In the genomic region with DNA sequence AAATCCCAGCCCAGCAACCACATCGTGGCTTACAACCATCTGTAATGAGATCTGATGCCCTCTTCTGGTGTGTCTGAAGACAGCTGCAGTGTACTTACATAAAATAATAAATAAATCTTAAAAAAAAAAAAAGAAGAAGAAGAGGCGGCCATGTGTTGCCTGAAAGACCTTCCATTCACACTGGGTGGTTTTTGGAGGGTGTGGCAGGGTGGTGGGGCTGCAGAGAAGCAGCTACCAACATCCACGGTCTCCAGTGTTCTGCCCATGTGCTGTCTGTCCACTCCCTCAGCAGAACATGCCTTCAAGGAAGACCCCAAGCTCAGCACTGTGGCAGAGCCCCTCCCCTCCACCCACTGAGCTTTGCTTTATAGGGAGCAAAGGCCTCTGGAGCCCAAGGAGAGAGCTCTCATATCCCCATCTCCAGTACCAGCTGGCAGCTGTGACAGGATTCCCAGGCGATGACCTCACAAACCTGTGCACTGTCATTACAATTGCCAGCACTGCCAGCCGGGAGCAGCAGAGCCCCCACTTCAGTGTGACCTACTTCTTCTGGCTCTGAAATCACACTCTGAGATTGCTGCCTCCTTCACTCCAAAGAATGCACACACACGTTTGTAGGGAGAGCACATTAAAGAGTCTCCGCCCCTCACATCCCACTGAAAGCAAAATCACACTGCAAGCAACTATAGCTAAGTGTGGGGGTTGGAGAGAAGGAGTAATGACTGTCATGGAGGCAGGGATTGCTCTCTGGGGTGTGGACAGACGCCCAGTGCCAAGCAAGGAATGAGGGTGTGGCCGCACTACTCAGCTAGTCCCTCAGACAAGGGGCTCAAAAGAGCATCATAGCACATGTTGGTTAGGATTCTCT, we compare ENCODE assay signal across 7 mouse cellular contexts.
DNase-seq lines count a peak whose midpoint lies in the region; ATAC-seq and TF ChIP-seq lines count a peak whose summit lies in the region.

No protein-coding gene starts in this region.

- intact Hi-C loops in heart, postnatal 14 days (cut with DNase I), result loop anchor here (5.0 kb wide), 1 partner anchor 54 kb away; no protein-coding TSS in a partner anchor

- H3K4me3 ChIP-seq in lung, embryonic 15.5 days, result no peak overlapping the region
- H3K4me3 ChIP-seq in lung, adult 2 months (replicated peaks; ENCODE audit: extremely low read depth, low read depth, low read length), result no peak overlapping the region
- no peak overlapping the region for H3K4me3 ChIP-seq in midbrain, embryonic 10.5 days
- H3K4me3 ChIP-seq in stomach, postnatal 0 days (ENCODE audit: low read depth, low read length), result no peak overlapping the region
- H3K4me3 ChIP-seq in liver, embryonic 12.5 days, result no peak overlapping the region

- H3K4me2 ChIP-seq in lung, embryonic 15.5 days, result no peak overlapping the region
- no peak overlapping the region for H3K4me2 ChIP-seq in stomach, postnatal 0 days (replicated peaks; ENCODE audit: low read depth)
- H3K4me2 ChIP-seq in liver, embryonic 12.5 days, result no peak overlapping the region

- H3K9ac ChIP-seq in lung, embryonic 15.5 days, result no peak overlapping the region
- H3K9ac ChIP-seq in stomach, postnatal 0 days (ENCODE audit: low read length), result no peak overlapping the region
- no peak overlapping the region for H3K9ac ChIP-seq in liver, embryonic 12.5 days

- H3K27me3 ChIP-seq in lung, embryonic 15.5 days, result no peaks in the 10 kb centered on the region
- H3K27me3 ChIP-seq in midbrain, embryonic 10.5 days (ENCODE audit: low read depth, poor library complexity, severe bottlenecking), result no peaks in the 10 kb centered on the region
- H3K27me3 ChIP-seq in stomach, postnatal 0 days (ENCODE audit: control insufficient read depth, insufficient read depth, low read length), result no peaks in the 10 kb centered on the region
- H3K27me3 ChIP-seq in liver, embryonic 12.5 days (replicated peaks), result no peaks in the 10 kb centered on the region

- no peak for TF ChIP-seq EP300 in stomach, postnatal 0 days (optimal IDR thresholded peaks at IDR 0.05)

- ATAC-seq in lung, embryonic 15.5 days (ENCODE audit: borderline replicate concordance, extremely low read depth, low FRiP score, low TSS enrichment), result peak; percentile 31; the same call in 1 of the 2 replicates
- peak; percentile 55; the same call in 1 of the 2 replicates for ATAC-seq in stomach, postnatal 0 days (ENCODE audit: low FRiP score, low TSS enrichment)
- ATAC-seq in liver, embryonic 12.5 days, result no peak

- no peaks in the 10 kb centered on the region for H3K9me3 ChIP-seq in lung, embryonic 15.5 days
- H3K9me3 ChIP-seq in midbrain, embryonic 10.5 days (replicated peaks), result no peaks in the 10 kb centered on the region
- no peaks in the 10 kb centered on the region for H3K9me3 ChIP-seq in stomach, postnatal 0 days (ENCODE audit: control insufficient read depth, low read length)
- H3K9me3 ChIP-seq in liver, embryonic 12.5 days (replicated peaks), result no peaks in the 10 kb centered on the region

- peaks cover 6% of the 10 kb centered on the region; the same call in 1 of the 2 replicates for H3K4me1 ChIP-seq in lung, embryonic 15.5 days
- no peaks in the 10 kb centered on the region; the same call in none of the 2 replicates for H3K4me1 ChIP-seq in lung, adult 2 months (ENCODE audit: control insufficient read depth, insufficient read depth, low read length)
- H3K4me1 ChIP-seq in midbrain, embryonic 10.5 days, result peaks cover 12% of the 10 kb centered on the region
- no peaks in the 10 kb centered on the region for H3K4me1 ChIP-seq in stomach, postnatal 0 days (replicated peaks; ENCODE audit: control insufficient read depth, insufficient read depth)
- peaks cover 48% of the 10 kb centered on the region for H3K4me1 ChIP-seq in liver, embryonic 12.5 days

- 51% methylated on average over 9 of the region's 9 CpGs for WGBS in lung, embryonic 15.5 days
- 59% methylated on average over 9 of the region's 9 CpGs for WGBS in lung, adult 2 months
- 72% methylated on average over 9 of the region's 9 CpGs for WGBS in midbrain, embryonic 10.5 days
- 56% methylated on average over 9 of the region's 9 CpGs for WGBS in stomach, postnatal 0 days
- 65% methylated on average over 9 of the region's 9 CpGs for WGBS in liver, embryonic 12.5 days (ENCODE audit: insufficient replicate concordance)

- no peak overlapping the region for H3K27ac ChIP-seq in lung, embryonic 15.5 days
- H3K27ac ChIP-seq in midbrain, embryonic 10.5 days (replicated peaks), result peak overlapping the region; percentile 46; the same call in 1 of the 2 replicates
- H3K27ac ChIP-seq in stomach, postnatal 0 days (replicated peaks), result no peak overlapping the region
- no peak overlapping the region for H3K27ac ChIP-seq in liver, embryonic 12.5 days

- DNase-seq in lung, adult 2 months, result no peak
- DNase-seq in cerebellum, postnatal 10 days, result peak; percentile 75 to 79
- DNase-seq in heart, postnatal 14 days, result peak; percentile 20 to 44
- no peak for DNase-seq in midbrain, embryonic 10.5 days (ENCODE audit: low spot score)
- DNase-seq in stomach, postnatal 0 days (ENCODE audit: low spot score), result no peak

- TF ChIP-seq CTCF in lung, adult 2 months (IDR thresholded peaks at IDR 0.05; ENCODE audit: insufficient read depth, low read length), result no peak
- no peak for TF ChIP-seq CTCF in stomach, postnatal 0 days (IDR thresholded peaks at IDR 0.05; ENCODE audit: low read depth)

- no peaks in the 10 kb centered on the region for H3K36me3 ChIP-seq in lung, embryonic 15.5 days
- no peaks in the 10 kb centered on the region for H3K36me3 ChIP-seq in midbrain, embryonic 10.5 days
- no peaks in the 10 kb centered on the region for H3K36me3 ChIP-seq in stomach, postnatal 0 days (ENCODE audit: control insufficient read depth, insufficient read depth, low read length)
- H3K36me3 ChIP-seq in liver, embryonic 12.5 days, result no peaks in the 10 kb centered on the region

- TF ChIP-seq POLR2A in lung, adult 2 months (IDR thresholded peaks at IDR 0.05; ENCODE audit: borderline replicate concordance, extremely low read depth, low read depth, low read length), result no peak

Comparison
In these comparisons a context has a peak if more than half of its experiments do, and no peak if none do; other contexts are left out.
1. DNase-seq: peak in cerebellum, postnatal 10 days (2 of 2) and heart, postnatal 14 days (2 of 2); none in lung, adult 2 months (single experiment), midbrain, embryonic 10.5 days (single experiment) and stomach, postnatal 0 days (single experiment).